Mouse (Mus musculus): ENCODE measurements around the gene Pecr.
A peak's percentile ranks its signal among the peaks of the same experiment; 100 is the strongest.
"Not testable (repeated sequence)": the region's sequence is repeated elsewhere in the genome, so short reads cannot be mapped to it uniquely, and the experiment has no call there.

The Pecr gene

DNA sequence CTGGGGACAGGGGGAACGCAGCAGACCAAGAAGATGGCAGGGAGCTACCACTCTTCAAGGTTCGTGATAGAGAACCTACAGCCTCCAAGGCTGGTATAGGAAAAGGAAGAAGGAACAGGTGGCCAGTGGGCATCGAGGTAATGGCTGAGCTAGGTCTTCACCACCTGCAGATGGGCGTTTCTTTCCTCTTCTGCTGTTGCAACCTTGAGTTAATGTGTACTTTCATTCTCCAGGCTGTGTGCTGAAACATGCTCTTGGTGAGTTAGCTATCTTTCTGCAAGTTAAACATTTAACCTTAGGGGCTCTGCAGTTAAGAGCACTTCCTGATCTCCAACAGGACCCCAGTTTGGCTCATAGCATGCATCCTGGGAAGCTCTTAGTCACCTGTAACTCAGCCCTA is 3.8 kb upstream of the Pecr start:
- DNase-seq (ENCODE audit: low read depth), result no peak

DNA sequence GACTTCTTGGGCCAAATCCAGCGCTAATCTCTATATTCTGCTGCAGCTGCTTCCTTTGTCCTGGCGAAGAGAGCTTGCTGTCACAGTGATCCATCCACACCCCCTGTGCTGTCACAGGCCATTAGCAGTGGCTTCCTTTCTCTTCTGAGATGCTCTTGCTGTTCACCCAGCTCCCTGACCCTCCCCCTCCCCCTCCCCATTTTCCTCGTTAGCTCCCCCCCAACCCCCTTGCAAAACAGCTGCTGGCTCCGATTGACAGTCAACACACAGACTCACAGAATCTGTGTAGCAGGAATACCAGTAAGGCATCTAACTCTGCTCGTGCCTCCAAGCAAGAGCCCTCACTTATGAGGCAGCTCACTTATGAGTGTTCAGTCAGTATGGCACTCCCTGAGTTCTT is 2.8 kb upstream of the Pecr start:
- DNase-seq (ENCODE audit: low read depth), result no peak

DNA sequence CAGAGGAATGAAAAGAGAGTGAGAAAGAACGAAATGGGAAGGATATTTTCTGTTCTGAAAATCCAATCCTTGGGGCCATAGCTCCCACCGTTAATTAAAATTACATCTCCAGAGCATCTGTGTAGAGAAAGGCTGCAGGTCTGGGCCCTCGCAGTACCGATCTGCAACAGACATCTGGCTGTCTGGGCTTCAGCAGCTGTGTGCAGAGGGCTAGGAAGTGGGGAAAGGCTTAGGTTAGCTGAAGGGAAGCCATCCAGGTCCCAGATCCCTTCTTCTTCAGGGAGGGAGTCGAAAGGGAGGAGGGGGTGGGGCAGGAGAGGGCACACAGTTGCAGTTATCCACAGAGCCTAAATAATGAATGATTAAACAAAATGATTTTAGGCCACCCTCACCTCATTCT is 425 bp upstream of the Pecr start:
- no peak for DNase-seq (ENCODE audit: low read depth)

DNA sequence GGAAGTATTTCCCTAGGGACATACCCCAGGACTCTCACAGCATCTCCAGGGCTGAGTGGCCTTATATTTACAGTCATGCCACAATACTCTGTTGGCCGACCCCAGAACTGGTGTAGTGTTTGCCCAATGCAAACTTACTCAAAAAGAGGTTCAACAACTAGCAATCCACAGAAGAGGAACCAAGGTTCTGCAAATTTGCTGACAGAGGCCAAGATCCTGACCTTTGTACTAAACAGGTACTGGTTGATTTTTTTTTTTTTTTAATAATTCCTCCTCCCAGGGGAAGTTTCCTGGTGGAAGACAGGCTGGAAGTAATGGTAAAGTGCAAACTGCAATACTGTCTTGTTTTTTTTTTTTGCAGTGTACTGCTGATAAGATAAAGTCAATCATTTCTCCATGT is 1.5 kb downstream of the Pecr start:
- DNase-seq (ENCODE audit: low read depth), result no peak

DNA sequence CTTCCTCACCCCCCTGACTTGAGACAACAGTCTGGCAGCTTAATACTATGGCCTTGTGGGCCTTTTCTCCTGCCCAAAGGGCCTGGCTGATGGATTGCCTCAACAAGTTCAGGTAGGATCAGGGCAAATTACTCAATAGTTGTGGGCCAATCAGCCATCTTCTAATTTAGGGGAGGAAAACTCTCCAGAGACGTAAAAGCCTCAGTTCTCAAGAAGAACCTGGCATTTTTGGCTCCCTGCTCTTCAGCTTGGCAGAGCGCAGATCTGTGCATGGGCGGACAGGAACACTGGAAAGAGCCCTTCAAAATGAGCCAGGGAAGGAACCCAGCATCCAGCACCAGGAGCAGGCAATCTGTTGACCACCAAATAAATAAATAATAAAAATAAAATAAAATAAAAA is 6.0 kb downstream of the Pecr start:
- DNase-seq (ENCODE audit: low read depth), result no peak

DNA sequence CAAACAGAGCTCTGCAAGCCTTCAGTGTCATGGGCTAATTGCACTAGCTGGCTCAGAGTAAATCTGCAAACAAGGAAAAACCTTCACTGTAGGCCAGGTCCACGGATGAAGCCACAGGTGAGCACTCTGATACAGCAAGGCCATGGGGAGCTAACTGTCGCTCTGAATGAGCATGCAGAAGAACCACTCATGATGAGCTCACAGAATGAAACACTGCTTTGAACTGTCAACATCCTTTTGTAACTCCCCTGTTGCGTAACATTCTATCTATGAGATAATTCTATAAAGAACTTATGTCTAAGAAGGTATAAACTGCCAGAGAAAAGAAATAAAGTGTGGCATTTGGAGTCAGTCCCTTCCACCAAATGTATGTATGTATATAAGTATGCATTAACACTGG is 21.0 kb downstream of the Pecr start:
- no peak for DNase-seq (ENCODE audit: low read depth)

DNA sequence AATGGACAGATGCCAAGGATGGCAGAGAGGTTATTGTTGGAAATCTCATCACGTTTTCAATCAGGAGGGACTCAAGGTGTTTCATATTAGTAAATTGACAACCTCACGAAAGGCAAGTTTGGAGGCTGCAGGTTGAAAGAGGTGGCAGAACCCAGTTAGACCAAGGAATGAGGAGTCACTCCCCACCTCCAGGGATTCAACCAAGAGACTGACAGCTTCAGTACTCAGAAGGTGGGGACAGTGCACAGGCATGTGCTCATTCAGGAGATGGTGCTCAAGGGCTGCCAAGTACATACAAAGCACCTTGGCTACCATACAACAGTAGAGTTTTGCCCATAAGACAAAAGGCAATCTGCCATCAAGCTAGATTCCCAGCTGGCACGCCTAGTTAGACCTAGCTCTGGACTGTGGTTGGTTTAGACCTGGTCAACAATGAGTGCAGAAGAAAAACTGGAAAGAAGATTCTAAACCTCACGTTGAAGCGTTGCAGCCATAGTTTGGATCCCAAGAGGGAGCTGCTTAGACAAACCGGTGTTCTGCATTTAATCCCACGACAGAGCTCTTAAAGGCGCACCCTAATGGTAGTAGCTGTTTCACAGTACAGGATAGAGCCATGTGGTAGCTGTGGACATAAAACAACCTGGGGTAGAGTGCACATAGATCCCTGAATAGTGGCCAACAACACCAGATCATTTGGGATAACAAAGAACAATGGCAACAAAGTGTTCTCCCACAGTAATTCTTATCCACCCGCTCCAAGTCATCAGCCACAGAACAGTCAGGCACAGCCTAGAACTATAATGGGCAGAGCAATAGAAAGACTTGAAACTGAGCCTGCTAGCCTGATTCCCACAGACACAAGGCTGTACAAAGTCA is 27.5 kb downstream of the Pecr start:
- DNase-seq (ENCODE audit: low read depth), result no peak

DNA sequence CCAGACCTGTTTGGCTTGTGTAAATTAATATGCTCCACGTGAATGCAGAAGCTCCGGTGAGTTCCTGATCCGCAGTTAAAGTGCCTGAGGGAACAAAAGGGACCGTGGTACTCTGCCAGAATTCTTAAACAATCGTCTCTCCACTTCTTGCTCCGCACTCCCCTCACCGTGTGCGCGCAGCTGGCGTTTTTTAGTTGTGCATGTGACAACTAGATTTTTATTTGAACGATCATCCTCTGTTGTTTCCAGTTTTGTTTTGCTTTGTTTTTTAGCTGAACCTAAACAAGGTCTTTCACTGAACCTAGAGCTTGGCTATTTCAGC is 28.3 kb downstream of the Pecr start:
- DNase-seq (ENCODE audit: low read depth), result no peak

DNA sequence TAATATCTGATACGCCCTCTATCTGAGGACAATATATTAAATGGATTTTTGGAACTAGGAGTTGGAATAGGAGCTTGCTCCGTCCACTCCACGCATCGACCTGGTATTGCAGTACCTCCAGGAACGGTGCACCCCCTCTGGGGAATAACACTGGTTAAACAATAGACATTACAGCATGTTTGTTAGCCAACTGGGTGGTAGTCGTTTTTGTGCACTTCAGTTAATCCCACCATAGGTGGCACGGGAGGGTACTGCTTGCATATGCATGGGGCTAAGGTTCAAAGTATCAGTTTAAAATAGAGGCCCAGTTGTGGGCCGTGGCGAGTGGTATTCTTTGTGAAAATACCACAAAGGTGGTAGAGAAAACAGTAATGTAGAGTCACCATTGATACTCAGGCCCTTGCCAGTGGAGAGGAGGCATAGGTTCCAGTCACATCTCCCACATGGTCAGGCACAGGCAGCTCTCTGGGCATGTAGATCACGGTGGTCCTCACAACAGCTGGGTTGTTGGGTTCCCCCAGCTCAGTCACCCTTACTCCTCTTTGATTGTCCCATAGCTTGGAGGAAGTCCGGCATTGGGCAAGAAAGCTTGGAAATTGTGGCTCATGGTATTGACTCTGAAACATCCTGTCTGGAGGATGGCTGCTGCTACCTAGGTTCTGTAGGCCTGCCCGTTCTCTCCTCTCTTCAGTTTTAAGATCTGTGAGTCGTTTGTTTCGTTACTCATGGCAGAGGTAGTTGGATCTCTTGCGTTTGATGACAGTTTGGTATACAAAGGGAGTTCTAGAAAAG is 28.9 kb downstream of the Pecr start:
- peak; percentile 85 for DNase-seq (ENCODE audit: low read depth)

DNA sequence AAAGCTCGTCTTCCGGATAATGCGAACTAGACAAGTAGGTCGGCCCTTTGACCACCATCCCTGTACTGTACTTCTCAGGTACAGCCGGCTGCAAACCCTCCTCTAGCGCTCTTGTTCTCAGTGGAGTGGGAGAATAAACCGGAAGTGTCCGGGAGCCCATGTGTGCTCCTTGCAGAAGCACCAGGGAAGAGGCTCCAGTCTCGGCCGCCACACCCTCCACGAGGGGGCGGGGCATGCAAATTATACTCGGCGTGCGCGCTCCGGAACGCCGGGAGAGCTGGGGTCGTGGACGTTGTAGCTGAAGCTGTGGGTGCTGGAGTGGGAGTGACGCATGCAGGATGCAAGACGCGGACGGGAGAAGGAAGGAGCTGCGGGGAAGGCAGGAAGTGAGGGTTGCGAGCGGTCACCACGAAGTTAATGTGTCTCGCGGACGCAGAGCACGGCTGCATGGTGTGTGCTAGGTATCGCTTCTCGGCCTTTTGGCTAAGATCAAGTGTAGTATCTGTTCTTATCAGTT is 29.5 kb downstream of the Pecr start:
- DNase-seq (ENCODE audit: low read depth), result peak; percentile 88

DNA sequence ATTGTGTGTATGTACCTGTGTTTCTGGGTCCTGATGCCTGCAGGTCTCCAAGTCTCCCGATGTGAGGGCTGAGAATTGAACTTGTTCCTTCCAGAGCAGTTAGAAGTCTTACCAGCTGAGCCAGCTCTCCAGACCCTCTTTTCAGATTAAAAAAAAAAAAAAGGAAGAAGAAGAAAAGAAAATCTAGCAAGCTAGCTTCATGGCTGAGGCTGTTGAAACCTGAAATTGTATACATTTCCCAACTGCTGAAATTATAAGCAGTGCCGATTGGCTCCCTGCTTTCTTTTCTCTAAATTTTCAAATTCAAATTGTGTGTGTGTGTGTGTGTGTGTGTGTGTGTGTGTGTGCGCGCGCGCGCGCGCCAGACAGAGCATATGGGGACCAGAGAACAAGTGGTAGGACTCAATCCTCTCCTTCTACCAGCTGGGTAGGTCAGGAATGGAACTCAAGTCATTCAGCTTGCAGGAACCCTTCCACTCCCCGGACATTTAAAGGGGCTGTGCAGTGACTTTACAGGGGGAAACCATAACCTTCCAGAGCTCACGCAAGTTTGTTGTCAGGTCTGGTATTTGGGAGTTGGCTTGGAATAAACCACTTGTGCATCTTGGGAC is 30.1 kb downstream of the Pecr start:
- DNase-seq (ENCODE audit: low read depth), result peak; percentile 21

DNA sequence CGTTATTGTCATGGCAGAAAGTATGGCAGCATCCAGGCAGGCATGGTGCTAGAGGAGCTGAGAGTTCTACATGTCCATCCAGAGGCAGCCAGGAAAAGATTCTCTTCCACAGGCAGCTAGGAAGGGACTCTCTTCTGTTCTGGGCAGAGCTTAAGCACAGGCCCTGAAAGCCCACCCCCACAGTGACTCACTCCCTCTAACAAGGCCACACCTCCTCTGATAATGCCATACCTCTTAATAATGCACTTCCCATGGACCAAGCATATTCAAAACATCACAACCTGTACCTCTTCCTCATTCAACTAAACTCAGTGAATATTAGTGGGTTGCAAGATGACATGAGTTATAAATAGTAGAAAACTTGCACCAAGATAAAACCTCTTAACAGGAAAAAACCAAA is 32.3 kb downstream of the Pecr start:
- DNase-seq (ENCODE audit: low read depth), result no peak

DNA sequence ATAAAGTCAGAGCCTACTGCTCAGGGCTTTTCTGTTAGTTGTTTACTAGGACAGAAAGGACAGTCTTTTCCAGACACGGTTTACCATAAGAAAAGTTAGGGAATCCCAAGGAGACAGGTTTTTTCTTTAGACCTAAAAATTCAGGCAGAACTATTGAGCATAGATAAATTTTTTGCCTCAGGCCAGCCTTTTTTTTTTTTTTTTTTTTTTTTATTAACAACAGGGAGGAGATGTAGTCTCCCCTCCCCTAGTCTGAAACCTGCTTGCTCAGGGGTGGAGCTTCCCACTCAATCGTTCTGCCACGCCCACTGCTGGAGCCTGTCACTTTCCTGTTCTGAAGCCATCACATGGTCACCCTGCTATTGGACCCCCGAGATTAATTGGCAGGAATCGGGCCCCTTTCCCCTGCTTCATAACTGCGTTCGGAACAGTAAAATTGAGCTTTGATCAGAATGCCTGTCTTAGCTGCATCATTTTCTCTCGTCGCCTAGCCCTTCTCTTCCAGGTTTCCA is 35.8 kb downstream of the Pecr start:
- not testable (repeated sequence) for DNase-seq (ENCODE audit: low read depth)

DNA sequence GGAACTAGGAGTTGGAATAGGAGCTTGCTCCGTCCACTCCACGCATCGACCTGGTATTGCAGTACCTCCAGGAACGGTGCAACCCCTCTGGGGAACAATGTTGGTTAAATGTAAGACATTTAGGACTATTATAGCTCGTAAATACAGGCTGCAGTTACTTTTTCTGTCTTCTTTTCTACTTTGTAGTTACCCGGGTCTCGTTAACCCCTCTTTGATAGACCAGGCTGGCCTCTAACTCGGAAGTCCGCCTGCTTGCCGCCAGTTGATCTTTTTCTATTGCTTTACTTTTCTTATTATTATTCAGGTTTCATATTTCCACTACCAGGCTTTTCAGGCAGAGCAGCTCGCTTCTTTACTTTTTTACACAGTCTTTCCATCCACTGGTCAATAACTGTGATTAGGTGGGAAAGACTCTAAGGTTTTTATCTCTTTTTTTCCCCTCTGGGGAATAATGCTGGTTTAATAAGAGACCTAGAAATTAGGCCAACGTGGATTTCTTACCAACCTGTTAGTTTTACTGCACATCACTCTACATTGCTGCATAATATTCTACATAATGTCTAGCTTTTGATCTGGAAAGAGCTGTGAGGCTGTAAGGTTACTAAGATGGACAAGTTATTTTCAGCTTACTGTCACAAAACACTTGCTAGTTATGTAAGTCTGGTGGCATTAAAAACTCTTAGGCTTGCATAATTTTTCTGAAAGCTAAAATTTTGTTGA is 39.6 kb downstream of the Pecr start:
- DNase-seq (ENCODE audit: low read depth), result peak; percentile 69

DNA sequence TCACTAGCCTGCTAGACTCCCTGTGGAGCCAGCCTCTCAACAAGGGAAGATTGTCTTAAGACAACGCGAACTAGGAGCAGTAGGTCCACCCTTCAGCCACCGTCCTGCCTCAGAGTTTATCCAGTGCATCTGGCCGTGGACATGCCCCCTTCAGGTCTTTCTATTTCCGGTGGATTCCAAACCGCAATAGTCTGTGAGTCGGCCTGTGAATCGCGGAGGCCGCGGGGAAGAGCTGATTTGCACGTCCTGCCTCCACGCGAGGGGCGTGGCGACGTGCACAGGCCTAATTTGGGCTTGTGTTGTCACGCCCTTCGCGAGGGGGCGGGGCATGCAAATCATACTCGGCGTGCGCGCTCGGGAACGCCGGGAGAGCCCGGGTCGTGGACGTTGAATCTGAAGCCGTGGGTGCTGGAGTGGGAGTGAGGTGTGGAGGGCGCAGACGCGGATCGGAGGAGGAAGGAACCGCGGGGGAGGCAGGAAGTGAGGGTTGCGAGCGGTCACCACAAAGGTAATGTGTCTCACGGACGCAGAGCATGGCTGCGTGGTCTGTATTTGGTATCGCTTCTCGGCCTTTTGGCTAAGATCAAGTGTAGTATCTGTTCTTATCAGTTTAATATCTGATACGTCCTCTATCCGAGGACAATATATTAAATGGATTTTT is 40.3 kb downstream of the Pecr start:
- DNase-seq (ENCODE audit: low read depth), result peak; percentile 98

DNA sequence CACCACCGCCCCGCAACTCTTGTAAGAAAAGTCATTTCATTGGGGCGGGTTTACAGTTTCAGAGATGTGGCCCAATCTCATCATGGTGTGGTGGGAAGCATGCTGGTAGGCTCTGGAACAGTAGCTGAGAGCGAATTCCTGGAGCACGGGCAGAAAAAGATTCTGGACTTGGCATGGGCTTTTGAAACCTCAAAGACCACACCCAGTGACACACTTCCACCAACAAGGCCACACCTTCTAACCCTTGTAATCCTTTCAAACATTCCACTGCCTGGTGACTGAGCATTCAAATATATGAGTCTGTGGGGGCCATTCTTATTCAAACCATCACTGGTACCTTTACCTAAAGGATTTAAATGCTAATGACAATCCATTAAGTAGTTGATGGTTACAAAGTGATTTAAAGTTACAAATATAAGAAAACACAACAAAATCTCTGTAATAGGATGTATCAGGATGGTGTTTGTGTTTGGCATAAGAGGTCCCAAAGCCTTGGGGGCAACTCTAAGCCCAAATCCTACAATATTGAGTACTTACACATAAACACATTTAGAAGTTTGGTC is 41.5 kb downstream of the Pecr start:
- DNase-seq (ENCODE audit: low read depth), result no peak

DNA sequence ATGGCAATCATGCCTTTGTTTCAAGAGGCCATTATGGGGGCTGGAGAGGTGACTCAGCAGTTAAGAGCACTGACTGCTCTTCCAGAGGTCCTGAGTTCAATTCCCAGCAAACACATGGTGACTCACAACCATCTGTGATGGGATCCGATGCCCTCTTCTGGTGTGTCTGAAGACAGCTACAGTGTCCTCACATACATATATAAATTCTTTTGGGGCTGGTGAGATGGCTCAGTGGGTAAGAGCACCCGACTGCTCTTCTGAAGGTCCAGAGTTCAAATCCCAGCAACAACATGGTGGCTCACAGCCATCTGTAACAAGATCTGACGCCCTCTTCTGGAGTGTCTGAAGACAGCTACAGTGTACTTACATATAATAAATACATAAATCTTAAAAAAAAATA is 45.0 kb downstream of the Pecr start:
- not testable (repeated sequence) for DNase-seq (ENCODE audit: low read depth)

DNA sequence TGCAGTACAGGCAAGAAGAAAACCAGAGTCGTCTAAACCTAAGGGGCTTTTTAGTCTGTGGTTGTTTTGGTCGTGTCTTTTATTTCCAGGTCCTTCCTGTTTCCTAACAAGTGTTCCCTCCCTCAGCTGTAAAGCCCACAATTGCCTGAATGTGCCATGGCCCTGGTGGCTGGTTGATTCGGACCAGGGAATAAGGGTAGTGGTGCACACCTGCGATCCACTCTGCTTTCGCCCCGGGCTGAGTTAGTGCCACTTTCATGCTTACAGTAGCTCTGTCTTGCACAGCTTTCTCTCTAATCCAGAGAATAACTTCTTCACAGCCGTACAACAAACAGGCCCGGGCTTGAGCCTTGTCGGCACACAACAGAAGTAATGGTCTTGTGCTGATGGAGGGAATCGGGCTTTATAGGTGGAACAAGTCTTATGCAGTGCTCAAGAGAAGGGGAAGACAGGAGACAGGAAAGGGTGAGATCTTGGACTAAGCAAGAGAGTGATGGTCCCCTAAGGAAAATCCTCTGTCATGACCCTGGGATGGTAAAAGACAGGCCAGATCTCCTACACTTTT is 46.0 kb downstream of the Pecr start:
- DNase-seq (ENCODE audit: low read depth), result no peak

DNA sequence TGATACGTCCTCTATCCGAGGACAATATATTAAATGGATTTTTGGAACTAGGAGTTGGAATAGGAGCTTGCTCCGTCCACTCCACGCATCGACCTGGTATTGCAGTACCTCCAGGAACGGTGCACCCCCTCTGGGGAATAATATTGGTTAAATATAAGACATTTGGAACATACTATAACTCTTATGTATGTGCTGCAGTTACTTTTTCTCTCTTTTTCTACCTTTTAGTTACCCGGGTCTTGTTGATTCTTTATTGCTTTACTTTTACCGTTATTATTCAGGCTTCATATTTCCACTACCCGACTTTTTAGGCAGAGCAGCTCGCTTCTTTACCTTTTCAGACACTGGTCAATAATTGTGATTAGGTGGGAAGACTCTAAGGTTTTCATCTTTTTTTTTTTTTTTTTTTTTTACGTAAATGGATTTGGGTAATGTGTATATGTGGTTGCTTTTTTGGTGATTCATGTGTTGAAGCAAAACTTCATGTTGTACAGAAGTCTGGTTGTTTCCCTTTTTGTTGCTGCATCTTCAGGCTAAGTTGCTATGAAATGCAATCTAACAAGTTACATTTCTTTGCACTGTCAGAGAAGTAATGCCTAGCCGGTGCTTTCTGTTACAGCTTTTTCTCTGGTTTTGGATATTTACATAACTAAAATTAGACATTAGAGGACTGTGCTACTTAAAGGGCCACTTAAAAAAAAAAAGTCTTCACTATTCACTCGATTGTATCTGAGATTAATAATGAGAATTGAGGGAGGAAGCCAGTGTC is 46.9 kb downstream of the Pecr start:
- DNase-seq (ENCODE audit: low read depth), result no peak

Measured in c-Kit-positive CD71-positive TER-119-negative erythroid progenitor cells, embryonic 14.5 days (primary cell).